Mouse (Mus musculus) heart, postnatal 0 days (tissue): ENCODE data around the gene Pyroxd2.
A peak's percentile ranks its signal among the peaks of the same experiment; 100 is the strongest.

Experiments
- CTCF ChIP-seq: IDR thresholded peaks from 2 replicates; pipeline ENCODE4 v1.5.1; 2016; ENCODE audit warnings: antibody characterized with exemption, control low read depth, low read depth
- EP300 ChIP-seq: IDR thresholded peaks from 2 replicates; pipeline ENCODE4 v1.6.1; 2016; ENCODE audit warnings: antibody characterized with exemption, low read depth

GRCm38 (mm10) chr19:42794914-42795613 is 42.5 kb upstream of the Pyroxd2 start:
- peak; percentile 95 for TF ChIP-seq CTCF
- TF ChIP-seq EP300 = no peak
